Mouse (Mus musculus) bone marrow, adult 2 months (tissue): ENCODE data around the gene Tspan18. TPM values are rescaled to one million over a fixed set of nuclear protein-coding genes. Genes with fewer than 3 reads are reported as not detected.

Experiments
- H3K27ac ChIP-seq: fragments of 200-500 bp; 2 replicates; pipeline ENCODE4 v1.5.1; 2012; ENCODE audit warnings: low read depth, mild to moderate bottlenecking, control low read depth, inconsistent platforms, low read length; ENCODE audit not compliant: control insufficient read depth, poor library complexity, insufficient read depth
- H3K4me1 ChIP-seq: fragments of 200-500 bp; 2 replicates; pipeline ENCODE4 v1.6.1; 2011; ENCODE audit warnings: low read length; ENCODE audit not compliant: control insufficient read depth, insufficient read depth
- H3K4me3 ChIP-seq: fragments of 200-500 bp; replicated peaks from 2 replicates; pipeline ENCODE3; 2011; ENCODE audit warnings: mild to moderate bottlenecking, low read depth, low read length, control low read depth; ENCODE audit not compliant: control insufficient read depth
- CTCF ChIP-seq: fragments of 200-500 bp; IDR thresholded peaks from 2 replicates; pipeline ENCODE4 v1.5.1; 2011; ENCODE audit warnings: low read length, control low read depth; ENCODE audit not compliant: control insufficient read depth, insufficient read depth
- POLR2A ChIP-seq: fragments of 200-500 bp; IDR thresholded peaks from 2 replicates; pipeline ENCODE4 v1.6.1; 2011; ENCODE audit warnings: low read depth, mild to moderate bottlenecking, control low read depth, low read length, borderline replicate concordance; ENCODE audit not compliant: control insufficient read depth
- WGBS: fragments of 180-500 bp; shearing (Covaris S2); methylation state at CpG from one replicate; pipeline ENCODE4 v1.1.7; 2018; 5-methylcytosine and 5-hydroxymethylcytosine counted together
- polyA plus RNA-seq: library from polyadenylated mRNA; stranded (reverse); fragments of >200 nt; gene quantifications from 2 replicates; pipeline ENCODE4 v1.2.4, GENCODE M21; 2011; ENCODE audit warnings: low replicate concordance; ENCODE audit not compliant: missing spikeins, insufficient read depth, insufficient read length

The Tspan18 gene
- polyA plus RNA-seq, 1 experiment, result 0.52 TPM

DNA sequence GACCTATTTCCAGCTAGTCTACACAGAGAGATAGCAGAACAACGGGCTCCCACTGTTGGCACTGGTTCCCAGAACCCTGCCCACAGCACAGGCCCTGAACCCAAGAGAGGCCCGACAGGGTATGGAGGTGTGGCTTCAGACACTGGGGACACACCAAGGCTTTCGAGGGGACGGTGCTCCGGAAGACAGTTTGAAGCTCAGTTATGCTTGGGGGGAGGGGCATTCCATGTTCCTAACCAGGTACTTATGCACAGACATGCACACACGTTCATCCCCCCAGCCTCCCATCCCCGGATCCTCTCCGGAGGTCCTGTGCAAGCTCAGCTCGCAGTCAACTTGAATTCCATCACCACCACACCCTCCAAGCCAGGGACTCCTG lies 142.1 kb downstream of the Tspan18 start:
- under 1% methylated on average over 9 of the region's 9 CpGs for WGBS
- peaks cover 9% of the 10 kb centered on the region for H3K4me1 ChIP-seq
- TF ChIP-seq POLR2A, result no peak
- peak overlapping the region; percentile 44 for H3K27ac ChIP-seq
- no peak overlapping the region for H3K4me3 ChIP-seq

DNA sequence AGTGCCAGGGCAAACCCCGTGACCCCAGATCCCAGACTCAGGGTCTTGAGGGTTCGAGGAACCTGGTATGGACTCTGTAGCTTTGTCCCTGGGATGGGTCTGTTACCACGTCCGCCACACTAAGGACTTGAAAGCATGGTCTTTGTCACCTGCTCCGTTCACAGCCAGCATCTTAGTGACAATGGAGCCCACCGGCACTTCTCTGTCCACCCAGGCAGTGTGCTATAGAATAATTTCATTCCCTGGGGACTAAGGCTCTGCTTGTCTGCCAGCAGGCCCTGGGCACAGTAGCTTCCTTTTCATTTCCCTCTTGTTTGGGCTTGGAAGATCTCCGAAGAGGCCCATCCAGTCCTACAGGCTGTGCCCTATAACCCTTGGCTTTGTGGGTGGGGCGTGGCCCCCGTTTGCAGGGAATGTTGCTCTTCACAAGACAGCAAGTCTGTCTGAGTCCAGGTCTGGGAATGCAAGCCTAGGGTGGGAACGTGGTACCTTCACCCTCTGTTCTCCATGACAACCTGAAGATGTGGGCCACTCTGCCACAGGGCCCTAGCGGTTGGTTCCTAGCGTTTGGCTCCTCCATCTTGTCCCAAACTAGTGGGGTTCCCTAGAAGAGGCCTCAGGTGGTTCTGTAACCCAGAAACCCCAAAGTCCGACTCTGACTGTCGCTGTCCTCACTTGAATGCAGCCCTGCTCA lies 142.7 kb downstream of the Tspan18 start:
- Histone ChIP-seq H3K4me1 (peaks cover 9% of the 10 kb centered on the region), H3K27ac (peak overlapping the region; percentile 44), H3K4me3 (no peak overlapping the region)
- 58% methylated on average over 14 of the region's 14 CpGs for WGBS
- TF ChIP-seq CTCF (no peak), POLR2A (no peak)

GRCm38 (mm10) chr2:93190771-93191487 lies 143.4 kb downstream of the Tspan18 start:
- 33% methylated on average over 9 of the region's 9 CpGs for WGBS
- Histone ChIP-seq H3K27ac (peak overlapping the region; percentile 44), H3K4me3 (no peak overlapping the region), H3K4me1 (peaks cover 9% of the 10 kb centered on the region)
- TF ChIP-seq CTCF, result no peak
- TF ChIP-seq POLR2A, result 0 out of 2 replicates have a peak, but pooled peaks have one; percentile 21

GRCm38 (mm10) chr2:93188761-93189458 lies 145.4 kb downstream of the Tspan18 start:
- 10% methylated on average over 19 of the region's 19 CpGs for WGBS
- Histone ChIP-seq H3K27ac (peak overlapping the region; percentile 80), H3K4me3 (peak overlapping the region; percentile 75), H3K4me1 (peaks cover 5% of the 10 kb centered on the region)
- TF ChIP-seq CTCF (peak; percentile 39; the same call in 1 of the 2 replicates), POLR2A (no peak)

DNA sequence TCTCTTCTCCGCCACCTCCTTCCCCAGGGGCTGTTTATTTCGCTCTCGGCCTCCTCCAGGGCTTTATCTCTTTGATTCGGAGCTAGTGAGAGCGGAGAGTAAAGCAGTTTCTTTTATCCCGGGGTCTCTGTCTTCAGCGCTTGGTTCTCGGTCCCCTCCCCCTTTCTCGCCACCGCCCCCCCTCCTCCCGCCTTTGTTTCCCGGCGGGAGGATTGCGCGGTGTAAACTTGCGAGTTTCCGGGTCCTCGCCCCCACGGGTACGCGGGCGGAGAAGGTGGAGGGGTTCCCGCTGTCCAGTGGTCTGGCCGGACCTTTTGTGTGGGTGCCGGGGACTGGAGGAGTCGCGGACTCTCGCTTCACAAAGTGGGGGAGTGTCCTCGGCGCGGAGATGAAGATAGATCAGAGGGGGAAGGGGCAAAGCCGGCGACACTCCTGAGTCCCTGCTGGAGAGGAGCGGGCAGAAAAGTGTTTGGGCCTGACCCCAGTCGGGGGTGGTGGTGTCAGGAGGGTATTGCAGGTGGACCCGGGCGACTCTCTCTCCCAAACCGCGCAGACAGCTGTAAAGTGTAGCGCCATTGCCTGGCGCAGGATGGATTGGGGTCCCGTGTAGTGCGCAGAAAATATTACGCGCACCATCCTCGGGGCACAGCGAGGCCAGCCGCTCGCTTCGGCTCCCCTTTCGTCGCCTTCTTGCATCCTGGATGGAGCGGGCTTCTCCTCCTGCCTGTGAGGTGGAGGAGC lies 146.1 kb downstream of the Tspan18 start:
- Histone ChIP-seq H3K4me1 (peaks cover 4% of the 10 kb centered on the region; the same call in 1 of the 2 replicates), H3K27ac (peak overlapping the region; percentile 80), H3K4me3 (peak overlapping the region; percentile 75)
- TF ChIP-seq POLR2A (peak; percentile 13; the same call in 1 of the 2 replicates), CTCF (no peak)
- under 1% methylated on average over 53 of the region's 53 CpGs for WGBS

DNA sequence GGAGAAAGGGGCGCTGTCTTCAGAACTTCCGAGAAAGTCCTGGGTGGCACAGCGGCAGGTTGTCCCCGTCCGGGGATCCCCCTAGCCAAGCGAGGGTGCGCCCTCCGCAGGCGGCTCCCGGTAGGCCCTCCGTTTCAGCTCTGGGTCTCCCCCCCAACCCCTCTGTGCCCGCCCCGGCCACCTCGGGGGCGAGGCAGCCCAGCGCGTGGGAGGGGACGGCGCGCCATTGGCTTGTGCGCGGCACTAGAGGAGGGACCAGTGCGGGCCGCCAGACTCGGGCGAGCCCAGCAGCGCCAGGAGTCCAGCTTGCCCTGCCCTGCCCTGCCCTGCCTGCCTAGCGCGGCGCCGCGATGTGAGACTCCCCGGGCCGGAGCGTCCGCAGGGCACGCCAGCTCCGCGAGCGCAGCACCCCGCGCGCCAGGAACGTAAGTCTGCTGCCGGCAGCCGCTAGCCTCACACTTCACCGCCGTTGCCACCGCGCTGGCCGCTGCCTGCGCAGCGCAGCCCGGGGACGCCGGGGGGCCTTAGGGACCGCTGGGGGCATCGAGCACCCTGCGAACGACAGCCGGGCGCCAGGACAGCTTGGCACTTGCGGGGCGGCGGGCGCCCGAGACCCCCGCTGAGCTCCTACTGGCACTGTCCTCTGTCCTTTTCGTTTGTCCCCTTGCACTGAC lies 146.8 kb downstream of the Tspan18 start, which contains the start of gene Trp53i11:
Trp53i11 (plus strand) TSS at position 226 of the 674 bp plus-strand sequence.
- under 1% methylated on average over 56 of the region's 69 CpGs for WGBS
- H3K27ac ChIP-seq, result peak within 1 kb of the TSS; percentile 80
- TF ChIP-seq POLR2A (peak; percentile 63; the same call in 1 of the 2 replicates), CTCF (peak; percentile 47; the same call in 1 of the 2 replicates)

DNA sequence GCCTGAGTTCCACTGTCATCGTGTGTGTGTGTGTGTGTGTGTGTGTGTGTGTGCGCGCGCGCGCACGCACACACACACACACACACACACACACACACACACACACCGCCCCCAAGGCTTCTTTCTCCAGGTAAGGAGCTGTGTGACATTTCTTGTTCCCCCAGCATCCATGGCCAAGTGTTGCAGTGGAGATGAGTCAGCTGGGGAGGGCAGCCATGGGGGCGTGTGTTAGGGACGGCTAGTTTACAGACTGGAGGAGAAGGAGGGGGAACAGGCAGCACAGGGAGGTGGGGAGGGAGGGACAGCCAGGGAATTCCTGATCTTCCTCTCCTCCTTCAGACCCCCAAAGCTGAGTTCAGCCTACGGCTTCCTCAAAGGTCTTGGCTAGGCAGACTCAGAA lies 151.4 kb downstream of the Tspan18 start:
- WGBS, result 67% methylated on average over 11 of the region's 11 CpGs
- no peak overlapping the region for H3K27ac ChIP-seq
- no peaks in the 10 kb centered on the region for H3K4me1 ChIP-seq
- no peak for TF ChIP-seq CTCF
- no peak for TF ChIP-seq POLR2A
- no peak overlapping the region for H3K4me3 ChIP-seq

More for the DNA sequence above, 146.8 kb downstream of the Tspan18 start, which contains the start of gene Trp53i11:
- Histone ChIP-seq H3K4me1 (peaks cover 1% of the 10 kb centered on the region; the same call in 1 of the 2 replicates), H3K4me3 (peak within 1 kb of the TSS; percentile 75)
